Mouse (Mus musculus): ENCODE measurements around the gene Slc25a20. TPM values are rescaled to one million over a fixed set of nuclear protein-coding genes. Genes with fewer than 3 reads are reported as not detected.

Gene Slc25a20
- polyA plus RNA-seq, 1 experiment from 2014 or later: 25.2 TPM

GRCm38 (mm10) chr9:108689993-108690392 lies 28.1 kb downstream of the Slc25a20 start:
- no peak overlapping the region for H3K27ac ChIP-seq (ENCODE audit: low read length)
- H3K4me3 ChIP-seq (ENCODE audit: low read depth, low read length): no peak overlapping the region
- no peaks in the 10 kb centered on the region for H3K9me3 ChIP-seq (ENCODE audit: control insufficient read depth, low read depth, low read length)
- peaks cover 4% of the 10 kb centered on the region; the same call in 1 of the 2 replicates for H3K4me1 ChIP-seq (ENCODE audit: control insufficient read depth, insufficient read depth, low read length)
- WGBS: 65% methylated on average over 1 of the region's 1 CpGs
- no peaks in the 10 kb centered on the region for H3K27me3 ChIP-seq (ENCODE audit: control insufficient read depth, insufficient read depth, low read length)
- no peak overlapping the region for H3K4me2 ChIP-seq (replicated peaks; ENCODE audit: low read depth, low read length)
- H3K9ac ChIP-seq (replicated peaks; ENCODE audit: low read depth, low read length): no peak overlapping the region
- ATAC-seq (ENCODE audit: insufficient number of reproducible peaks, insufficient read depth, low FRiP score, low read depth): no peak
- H3K36me3 ChIP-seq (ENCODE audit: control insufficient read depth, insufficient read depth, low read length): no peaks in the 10 kb centered on the region

GRCm38 (mm10) chr9:108690914-108691313 lies 29.0 kb downstream of the Slc25a20 start:
- 89% methylated on average over 6 of the region's 6 CpGs for WGBS
- no peaks in the 10 kb centered on the region for H3K9me3 ChIP-seq (ENCODE audit: control insufficient read depth, low read depth, low read length)
- H3K4me1 ChIP-seq (ENCODE audit: control insufficient read depth, insufficient read depth, low read length): peaks cover 4% of the 10 kb centered on the region; the same call in 1 of the 2 replicates
- H3K4me2 ChIP-seq (replicated peaks; ENCODE audit: low read depth, low read length): no peak overlapping the region
- no peak for ATAC-seq (ENCODE audit: insufficient number of reproducible peaks, insufficient read depth, low FRiP score, low read depth)
- H3K27ac ChIP-seq (ENCODE audit: low read length): no peak overlapping the region
- no peak overlapping the region for H3K4me3 ChIP-seq (ENCODE audit: low read depth, low read length)
- H3K27me3 ChIP-seq (ENCODE audit: control insufficient read depth, insufficient read depth, low read length): no peaks in the 10 kb centered on the region
- H3K36me3 ChIP-seq (ENCODE audit: control insufficient read depth, insufficient read depth, low read length): no peaks in the 10 kb centered on the region
- no peak overlapping the region for H3K9ac ChIP-seq (replicated peaks; ENCODE audit: low read depth, low read length)

GRCm38 (mm10) chr9:108691371-108691770 lies 29.5 kb downstream of the Slc25a20 start:
- H3K9ac ChIP-seq (replicated peaks; ENCODE audit: low read depth, low read length): peak overlapping the region; percentile 80
- no peak overlapping the region; the same call in 1 of the 2 replicates for H3K27ac ChIP-seq (ENCODE audit: low read length)
- H3K4me2 ChIP-seq (replicated peaks; ENCODE audit: low read depth, low read length): peak overlapping the region; percentile 96
- no peaks in the 10 kb centered on the region for H3K9me3 ChIP-seq (ENCODE audit: control insufficient read depth, low read depth, low read length)
- ATAC-seq (ENCODE audit: insufficient number of reproducible peaks, insufficient read depth, low FRiP score, low read depth): no peak
- H3K4me3 ChIP-seq (ENCODE audit: low read depth, low read length): peak overlapping the region; percentile 84; the same call in 1 of the 2 replicates
- peaks cover 4% of the 10 kb centered on the region; the same call in 1 of the 2 replicates for H3K4me1 ChIP-seq (ENCODE audit: control insufficient read depth, insufficient read depth, low read length)
- 73% methylated on average over 8 of the region's 8 CpGs for WGBS
- H3K36me3 ChIP-seq (ENCODE audit: control insufficient read depth, insufficient read depth, low read length): no peaks in the 10 kb centered on the region
- H3K27me3 ChIP-seq (ENCODE audit: control insufficient read depth, insufficient read depth, low read length): no peaks in the 10 kb centered on the region

DNA sequence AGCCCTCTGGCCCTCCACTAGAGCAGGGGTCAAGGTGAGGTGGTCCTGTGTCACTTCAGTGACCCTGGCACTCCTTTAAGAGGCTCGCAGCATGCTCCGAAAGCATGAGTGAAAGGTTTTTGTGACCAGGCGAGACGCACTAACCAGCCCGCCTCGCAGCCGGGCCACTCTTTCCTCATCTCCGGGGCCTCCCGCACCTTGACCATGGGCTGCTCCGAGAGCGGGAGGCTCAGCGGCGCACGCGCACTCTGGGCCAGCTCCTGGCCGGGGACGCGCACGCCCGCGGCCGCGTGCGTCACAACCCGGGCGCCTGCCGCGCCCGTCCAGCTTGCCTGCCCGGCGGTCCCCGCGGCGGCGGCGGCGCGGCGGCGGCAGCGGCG lies 29.9 kb downstream of the Slc25a20 start:
- under 1% methylated on average over 42 of the region's 42 CpGs for WGBS
- Histone ChIP-seq H3K9me3 (ENCODE audit: control insufficient read depth, low read depth, low read length) (no peaks in the 10 kb centered on the region), H3K27me3 (ENCODE audit: control insufficient read depth, insufficient read depth, low read length) (no peaks in the 10 kb centered on the region), H3K4me1 (ENCODE audit: control insufficient read depth, insufficient read depth, low read length) (peaks cover 4% of the 10 kb centered on the region; the same call in 1 of the 2 replicates), H3K4me2 (replicated peaks; ENCODE audit: low read depth, low read length) (peak overlapping the region; percentile 96), H3K9ac (replicated peaks; ENCODE audit: low read depth, low read length) (peak overlapping the region; percentile 80), H3K36me3 (ENCODE audit: control insufficient read depth, insufficient read depth, low read length) (no peaks in the 10 kb centered on the region), H3K4me3 (ENCODE audit: low read depth, low read length) (peak overlapping the region; percentile 84), H3K27ac (ENCODE audit: low read length) (no peak overlapping the region; the same call in 1 of the 2 replicates)
- peak; percentile 89 for ATAC-seq (ENCODE audit: insufficient number of reproducible peaks, insufficient read depth, low FRiP score, low read depth)

GRCm38 (mm10) chr9:108692226-108693041 lies 30.5 kb downstream of the Slc25a20 start:
- Histone ChIP-seq H3K9me3 (ENCODE audit: control insufficient read depth, low read depth, low read length) (no peaks in the 10 kb centered on the region), H3K27ac (ENCODE audit: low read length) (peak overlapping the region; percentile 44), H3K4me3 (ENCODE audit: low read depth, low read length) (peak overlapping the region; percentile 84), H3K4me1 (ENCODE audit: control insufficient read depth, insufficient read depth, low read length) (peaks cover 4% of the 10 kb centered on the region; the same call in 1 of the 2 replicates), H3K27me3 (ENCODE audit: control insufficient read depth, insufficient read depth, low read length) (no peaks in the 10 kb centered on the region), H3K4me2 (replicated peaks; ENCODE audit: low read depth, low read length) (peak overlapping the region; percentile 96), H3K9ac (replicated peaks; ENCODE audit: low read depth, low read length) (peak overlapping the region; percentile 80), H3K36me3 (ENCODE audit: control insufficient read depth, insufficient read depth, low read length) (no peaks in the 10 kb centered on the region)
- under 1% methylated on average over 92 of the region's 92 CpGs for WGBS
- ATAC-seq (ENCODE audit: insufficient number of reproducible peaks, insufficient read depth, low FRiP score, low read depth): peak; percentile 61

DNA sequence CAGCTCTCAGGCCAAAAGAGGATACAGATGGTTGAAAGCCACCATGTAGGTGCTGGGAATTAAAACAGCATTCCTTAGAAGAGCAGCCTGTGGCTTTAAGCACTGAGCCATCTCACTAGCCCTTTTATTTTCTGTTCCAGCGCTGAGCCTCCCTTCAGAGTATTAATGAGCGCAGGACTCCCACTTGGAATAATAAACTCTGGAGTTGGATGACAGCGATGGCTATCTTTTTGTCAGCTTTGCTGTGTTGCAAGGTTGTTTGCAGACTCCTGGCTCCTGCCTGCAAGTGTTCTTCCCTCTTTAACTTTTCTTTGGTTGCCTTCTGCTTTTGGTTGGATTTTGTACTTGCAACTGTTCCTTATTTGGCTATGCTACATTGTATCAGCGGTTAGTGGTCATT lies 32.1 kb downstream of the Slc25a20 start:
- Histone ChIP-seq H3K27ac (ENCODE audit: low read length) (no peak overlapping the region), H3K4me3 (ENCODE audit: low read depth, low read length) (no peak overlapping the region), H3K9me3 (ENCODE audit: control insufficient read depth, low read depth, low read length) (no peaks in the 10 kb centered on the region), H3K27me3 (ENCODE audit: control insufficient read depth, insufficient read depth, low read length) (no peaks in the 10 kb centered on the region), H3K9ac (replicated peaks; ENCODE audit: low read depth, low read length) (no peak overlapping the region; the same call in 1 of the 2 replicates), H3K4me2 (replicated peaks; ENCODE audit: low read depth, low read length) (peak overlapping the region; percentile 17; the same call in 1 of the 2 replicates), H3K4me1 (ENCODE audit: control insufficient read depth, insufficient read depth, low read length) (peaks cover 4% of the 10 kb centered on the region; the same call in 1 of the 2 replicates), H3K36me3 (ENCODE audit: control insufficient read depth, insufficient read depth, low read length) (peaks cover 5% of the 10 kb centered on the region)
- ATAC-seq (ENCODE audit: insufficient number of reproducible peaks, insufficient read depth, low FRiP score, low read depth): no peak
- 72% methylated on average over 4 of the region's 4 CpGs for whole genome bisulfite sequencing

DNA sequence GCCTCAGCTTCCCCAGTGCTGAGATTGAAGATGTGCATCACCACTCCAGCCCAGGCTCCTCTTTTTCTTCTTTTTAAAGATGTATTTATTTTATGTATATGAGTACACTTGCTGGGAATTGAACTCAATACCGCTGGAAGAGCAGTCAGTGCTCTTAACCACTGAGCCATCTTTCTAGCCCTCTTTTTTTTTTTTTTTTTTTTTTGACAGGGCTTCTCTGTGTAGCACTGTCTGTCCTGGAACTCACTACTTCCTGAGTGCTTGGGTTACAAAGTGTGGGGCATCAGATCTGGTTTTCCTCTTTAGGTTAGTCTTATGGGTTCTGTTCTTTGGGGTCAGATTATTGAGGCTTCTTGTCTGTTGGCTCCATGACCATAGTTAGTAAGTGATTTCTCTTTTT lies 32.6 kb downstream of the Slc25a20 start:
- Histone ChIP-seq H3K4me1 (ENCODE audit: control insufficient read depth, insufficient read depth, low read length) (peaks cover 4% of the 10 kb centered on the region; the same call in 1 of the 2 replicates), H3K36me3 (ENCODE audit: control insufficient read depth, insufficient read depth, low read length) (peaks cover 5% of the 10 kb centered on the region), H3K4me2 (replicated peaks; ENCODE audit: low read depth, low read length) (no peak overlapping the region), H3K9me3 (ENCODE audit: control insufficient read depth, low read depth, low read length) (no peaks in the 10 kb centered on the region), H3K27me3 (ENCODE audit: control insufficient read depth, insufficient read depth, low read length) (no peaks in the 10 kb centered on the region), H3K9ac (replicated peaks; ENCODE audit: low read depth, low read length) (no peak overlapping the region), H3K4me3 (ENCODE audit: low read depth, low read length) (no peak overlapping the region), H3K27ac (ENCODE audit: low read length) (no peak overlapping the region)
- ATAC-seq (ENCODE audit: insufficient number of reproducible peaks, insufficient read depth, low FRiP score, low read depth): no peak
- WGBS: 95% methylated on average over 1 of the region's 1 CpGs

GRCm38 (mm10) chr9:108702476-108702875 lies 40.6 kb downstream of the Slc25a20 start:
- Histone ChIP-seq H3K9me3 (ENCODE audit: control insufficient read depth, low read depth, low read length) (no peaks in the 10 kb centered on the region), H3K27me3 (ENCODE audit: control insufficient read depth, insufficient read depth, low read length) (no peaks in the 10 kb centered on the region), H3K4me1 (ENCODE audit: control insufficient read depth, insufficient read depth, low read length) (peaks cover 6% of the 10 kb centered on the region; the same call in 1 of the 2 replicates), H3K27ac (ENCODE audit: low read length) (no peak overlapping the region), H3K36me3 (ENCODE audit: control insufficient read depth, insufficient read depth, low read length) (peaks cover 5% of the 10 kb centered on the region), H3K4me2 (replicated peaks; ENCODE audit: low read depth, low read length) (no peak overlapping the region), H3K9ac (replicated peaks; ENCODE audit: low read depth, low read length) (no peak overlapping the region), H3K4me3 (ENCODE audit: low read depth, low read length) (no peak overlapping the region)
- ATAC-seq (ENCODE audit: insufficient number of reproducible peaks, insufficient read depth, low FRiP score, low read depth): no peak
